Mouse (Mus musculus): Measurements from ENCODE around the gene Snapc2.

Snapc2 gene

DNA sequence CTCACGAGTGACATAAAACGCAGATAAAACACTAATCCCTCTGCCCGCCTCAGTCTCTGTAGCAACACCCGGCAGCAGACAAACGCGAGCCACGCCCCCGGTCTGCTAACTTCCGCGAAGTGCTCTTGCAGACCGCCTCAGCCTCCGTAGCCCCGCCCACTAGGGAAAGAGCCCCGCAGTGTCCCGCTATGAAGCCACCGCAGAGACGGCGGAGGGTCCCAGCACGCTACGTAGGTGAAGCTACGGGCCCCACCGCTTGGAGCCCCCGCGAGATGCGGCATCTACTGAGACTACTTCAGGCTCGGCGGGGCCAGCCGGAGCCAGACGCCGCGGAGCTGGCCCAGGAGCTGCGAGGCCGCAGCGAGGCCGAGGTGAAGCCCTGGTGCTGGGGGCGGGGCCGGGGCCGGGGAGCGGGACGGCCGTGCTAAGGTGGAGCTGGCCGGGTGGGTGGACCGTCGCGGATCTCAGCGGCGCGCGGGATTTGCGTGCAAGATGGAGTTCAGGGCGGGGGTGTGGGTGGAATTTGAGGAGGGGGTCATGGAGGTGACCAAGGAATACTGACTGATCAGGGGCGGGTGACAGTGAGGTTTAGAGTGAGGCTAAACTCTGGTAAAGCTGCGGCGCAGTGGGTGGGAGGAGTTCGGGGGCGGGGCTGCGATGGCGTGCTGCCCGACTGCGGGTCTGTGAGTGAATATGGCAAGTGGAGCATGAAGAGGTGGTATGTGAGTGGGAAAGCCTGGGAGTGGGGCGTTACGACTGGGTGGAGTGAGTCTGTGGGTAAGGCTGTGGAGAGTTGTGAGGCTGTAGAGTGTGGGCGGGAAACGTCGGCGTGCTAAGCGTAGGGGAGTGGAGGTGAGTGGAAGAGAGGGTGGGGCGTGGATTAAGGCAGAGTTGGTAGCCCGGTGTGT, at the start of gene Snapc2:
Gene Snapc2 (plus strand): TSS at position 147 of the 908 bp plus-strand sequence.
- ChIA-PET CTCF (interaction anchor here (0.6 to 3.2 kb wide), 12 partner anchors 14 to 786 kb away, joined by 3 to 13 read pairs (median 4); partner anchors contain the start of genes Gm49320 (in 2 of the 4), Map2k7 (in 2 of the 4) and Pex11g (in 1 of the 4)), POLR2A (interaction anchor here (0.5 to 3.3 kb wide), 28 partner anchors 8 to 655 kb away, joined by 3 to 24 read pairs (median 4); partner anchors contain the start of genes Map2k7 (in 3 of the 4), Gm49320 (in 2 of the 4), Timm44 (in 2 of the 4) and Zfp958 (in 1 of the 4))

DNA sequence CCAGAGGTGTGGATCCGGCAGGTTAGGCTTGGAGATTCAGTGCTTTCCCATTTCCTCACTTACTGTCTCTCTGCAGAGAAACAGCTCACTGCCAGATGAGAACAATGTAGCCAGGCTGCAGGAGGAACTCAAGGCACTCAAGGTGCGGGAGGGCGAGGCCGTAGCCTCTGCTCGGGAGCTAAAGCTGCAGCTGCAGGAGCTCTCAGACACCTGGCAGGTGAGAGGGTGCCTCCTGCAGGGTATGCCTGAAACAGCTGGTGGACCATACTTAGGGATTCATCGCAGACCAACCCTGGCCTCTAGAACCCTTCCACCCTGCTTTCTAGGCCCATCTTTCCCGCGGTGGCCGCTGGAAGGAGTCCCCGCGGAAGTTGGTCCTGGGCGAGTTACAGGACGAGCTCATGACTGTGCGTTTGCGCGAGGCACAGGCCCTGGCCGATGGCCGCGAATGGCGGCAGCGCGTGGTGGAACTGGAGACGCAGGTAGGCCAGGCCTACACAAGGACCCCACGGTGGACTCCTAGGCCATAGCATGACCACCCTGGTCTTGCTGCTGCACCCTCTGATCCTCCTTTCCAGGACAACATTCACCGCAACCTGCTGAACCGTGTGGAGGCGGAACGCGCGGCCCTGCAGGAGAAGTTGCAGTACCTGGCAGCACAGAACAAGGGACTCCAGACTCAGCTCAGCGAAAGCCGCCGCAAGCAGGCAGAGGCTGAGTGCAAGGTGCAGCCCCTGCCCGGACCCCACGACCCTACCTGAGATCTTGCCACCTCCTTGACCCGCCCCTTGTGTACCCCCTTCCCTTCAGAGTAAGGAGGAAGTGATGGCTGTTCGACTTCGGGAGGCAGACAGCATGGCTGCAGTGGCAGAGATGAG, 47.4 kb upstream of the Snapc2 start:
- CTCF ChIA-PET: interaction anchor here (0.6 to 3.2 kb wide), 37 partner anchors 9 to 487 kb away, joined by 3 to 39 read pairs (median 4); partner anchors contain the start of genes Prr36 (in 2 of the 4), Ctxn1 (in 1 of the 4), Gm49320 (in 1 of the 4) and Map2k7 (in 1 of the 4)
- POLR2A ChIA-PET: interaction anchor here (0.6 to 3.1 kb wide), 29 partner anchors 9 to 516 kb away, joined by 3 to 51 read pairs (median 5); partner anchors contain the start of genes Gm49320 (in 4 of the 4), Map2k7 (in 4 of the 4), Evi5l (in 3 of the 4) and Lrrc8e (in 3 of the 4)

DNA sequence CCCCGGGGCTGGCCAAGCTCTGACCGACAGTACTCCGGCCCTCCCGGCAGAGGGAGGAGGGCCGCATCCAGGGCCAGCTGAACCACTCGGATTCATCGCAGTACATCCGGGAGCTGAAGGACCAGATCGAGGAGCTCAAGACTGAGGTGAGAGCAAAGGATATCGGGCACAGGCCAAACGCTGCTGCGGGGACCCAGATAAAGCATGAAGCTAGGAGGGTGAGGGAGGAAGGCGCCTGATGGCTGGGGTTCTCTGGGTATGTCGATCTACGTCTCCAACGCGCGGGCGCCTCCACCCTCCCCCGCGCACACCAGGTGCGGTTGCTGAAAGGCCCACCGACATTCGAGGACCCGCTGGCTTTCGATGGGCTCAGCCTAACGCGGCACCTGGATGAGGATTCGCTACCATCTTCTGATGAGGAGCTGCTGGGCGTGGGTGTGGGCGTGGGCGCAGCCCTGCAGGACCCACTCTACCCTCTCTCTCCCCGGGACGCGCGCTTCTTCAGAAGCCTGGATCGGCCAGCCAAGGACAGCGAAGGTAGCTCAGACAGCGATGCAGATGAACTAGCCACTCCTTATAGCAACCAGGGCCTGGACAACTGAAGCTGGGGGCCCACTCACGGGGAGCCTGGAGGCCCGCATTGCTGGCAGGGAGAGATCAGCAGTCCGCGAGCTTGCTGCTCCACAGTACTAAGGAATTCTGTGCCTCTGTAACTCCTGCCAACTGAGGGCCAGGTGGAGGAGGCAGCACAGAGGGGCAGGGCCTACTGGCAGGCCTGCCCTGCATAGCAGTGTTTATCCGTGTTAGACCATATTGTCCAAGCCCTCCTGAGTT, 46.5 kb upstream of the Snapc2 start:
- CTCF ChIA-PET: interaction anchor here (0.6 to 3.2 kb wide), 32 partner anchors 8 to 488 kb away, joined by 3 to 39 read pairs (median 4); partner anchors contain the start of genes Gm49320 (in 2 of the 4), Map2k7 (in 2 of the 4), Prr36 (in 2 of the 4) and Ctxn1 (in 1 of the 4)
- POLR2A ChIA-PET: interaction anchor here (0.6 to 3.1 kb wide), 33 partner anchors 9 to 786 kb away, joined by 3 to 51 read pairs (median 5); partner anchors contain the start of genes Gm49320 (in 4 of the 4), Map2k7 (in 4 of the 4), Prr36 (in 3 of the 4) and Evi5l (in 2 of the 4)

DNA sequence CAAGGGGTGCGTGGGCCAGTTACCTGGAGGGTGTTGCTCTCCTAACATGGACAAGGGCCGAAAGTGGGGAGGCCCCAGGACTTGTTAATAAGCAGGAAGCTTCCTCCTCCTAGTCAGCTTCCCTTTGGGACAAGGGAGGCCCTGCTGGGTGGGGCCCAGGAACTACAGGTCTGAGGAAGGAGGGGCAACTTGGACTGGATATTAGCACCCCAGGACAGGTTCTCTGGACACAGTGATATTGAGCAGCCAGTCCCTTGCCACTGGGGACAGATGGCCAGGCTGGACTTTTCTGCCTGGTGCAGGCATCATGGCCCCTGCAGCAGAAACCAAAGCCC, 45.9 kb upstream of the Snapc2 start:
- ChIA-PET CTCF (interaction anchor here (1.0 to 3.2 kb wide), 13 partner anchors 10 to 163 kb away, joined by 3 to 39 read pairs (median 6); partner anchors contain the start of genes Gm49320 (in 2 of the 4), Map2k7 (in 2 of the 4) and Prr36 (in 2 of the 4)), POLR2A (interaction anchor here (0.6 to 3.1 kb wide), 18 partner anchors 9 to 786 kb away, joined by 3 to 51 read pairs (median 8); partner anchors contain the start of genes Prr36 (in 3 of the 4), Evi5l (in 2 of the 4), Gm49320 (in 2 of the 4) and Map2k7 (in 2 of the 4))

DNA sequence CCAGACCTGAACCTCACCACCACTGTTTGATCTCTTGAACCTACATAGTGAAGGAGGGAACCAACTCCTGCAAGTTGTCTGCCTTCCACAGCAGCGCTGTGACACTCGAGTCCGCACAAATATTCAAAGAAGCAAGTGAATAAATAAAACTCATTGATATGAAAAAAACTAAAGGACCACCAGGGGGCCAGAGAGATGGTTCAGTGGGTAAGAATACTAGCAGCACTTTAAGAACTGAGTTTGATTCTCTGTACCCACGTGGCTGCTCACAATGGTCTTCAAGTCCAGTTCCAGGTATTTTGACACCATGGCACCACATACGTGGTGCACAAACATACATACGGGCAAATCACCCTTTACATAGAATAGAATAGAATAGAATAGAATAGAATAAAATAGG, 41.8 kb upstream of the Snapc2 start:
- POLR2A ChIA-PET: interaction anchor here in 2 of 4 experiments (0.9 to 1.6 kb wide), 4 partner anchors 13 to 45 kb away, joined by 3 to 5 read pairs (median 3); partner anchors contain the start of gene Lrrc8e (in 1 of the 2)
- CTCF ChIA-PET: no interaction called here

DNA sequence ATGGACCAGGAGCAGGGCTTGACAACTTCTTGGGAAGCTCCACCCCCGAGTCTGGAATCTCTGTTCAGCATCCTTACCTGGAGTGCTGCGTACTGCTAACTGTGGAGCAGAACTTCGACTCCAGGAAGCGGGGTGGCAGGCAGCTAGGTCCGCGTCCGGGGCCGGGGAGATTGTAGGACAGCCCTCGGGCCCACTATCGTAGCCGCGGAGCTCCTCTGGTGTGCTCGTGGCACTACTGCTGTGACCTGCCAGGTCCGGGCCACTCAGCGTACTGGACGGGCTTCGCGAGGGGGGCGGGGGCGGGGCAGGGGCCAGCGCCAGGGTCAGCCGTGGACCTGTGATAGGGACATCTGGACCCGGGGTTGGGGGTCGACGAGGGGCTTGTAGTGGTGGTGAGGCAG, 40.1 kb upstream of the Snapc2 start:
- ChIA-PET CTCF (interaction anchor here in 3 of 4 experiments (0.6 to 1.6 kb wide), 6 partner anchors 19 to 737 kb away, joined by 3 to 6 read pairs (median 4); no protein-coding TSS in a partner anchor), POLR2A (interaction anchor here in 3 of 4 experiments (0.7 to 1.5 kb wide), 9 partner anchors 11 to 614 kb away, joined by 3 to 5 read pairs (median 3); partner anchors contain the start of genes Gm49320 (in 2 of the 3), Map2k7 (in 2 of the 3) and Evi5l (in 1 of the 3))

DNA sequence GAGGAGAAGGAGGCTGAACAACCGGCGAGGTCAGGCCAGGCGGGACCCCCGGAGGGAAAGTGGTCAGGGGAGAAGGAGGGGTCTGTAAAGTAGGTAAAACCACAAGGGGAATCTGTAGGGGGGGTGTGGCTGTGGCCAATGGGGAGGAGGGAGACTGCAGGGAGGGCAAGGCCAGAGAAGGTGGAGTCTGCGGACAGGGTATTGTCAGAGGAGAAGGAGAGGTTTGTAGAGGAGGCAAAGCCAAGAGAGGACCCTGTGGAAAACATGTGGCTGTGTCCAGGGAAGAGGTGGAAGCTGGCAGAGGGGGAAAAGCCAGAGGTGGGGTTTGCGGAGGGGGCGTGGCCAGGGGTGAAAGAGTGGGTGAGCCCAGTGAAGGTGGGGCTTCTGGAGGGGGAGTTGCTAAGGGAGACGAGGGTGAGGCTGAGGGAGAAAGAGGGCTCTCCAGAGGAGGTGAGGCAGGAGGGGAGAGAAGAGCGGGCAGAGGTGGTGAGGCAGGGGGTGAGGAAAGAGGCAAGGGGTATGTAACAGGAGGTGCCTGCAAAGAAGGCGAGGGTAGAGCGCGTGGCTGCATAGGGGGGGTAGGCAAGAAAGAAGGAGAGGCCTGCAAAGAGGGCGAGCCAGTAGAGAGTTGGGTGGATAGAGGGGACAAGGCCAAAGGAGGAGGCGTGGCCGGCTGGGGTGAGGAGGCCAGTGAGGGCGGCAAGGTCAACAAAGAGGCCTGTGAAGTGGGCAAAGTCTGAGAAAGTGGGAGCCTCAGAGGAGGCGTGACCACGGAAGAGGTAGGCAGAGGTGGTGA, 39.5 kb upstream of the Snapc2 start:
- POLR2A ChIA-PET: interaction anchor here in 3 of 4 experiments (0.7 to 5.6 kb wide), 19 partner anchors 7 to 614 kb away, joined by 3 to 51 read pairs (median 4); partner anchors contain the start of genes Gm49320 (in 2 of the 3), Map2k7 (in 2 of the 3), Evi5l (in 1 of the 3) and Lrrc8e (in 1 of the 3)

DNA sequence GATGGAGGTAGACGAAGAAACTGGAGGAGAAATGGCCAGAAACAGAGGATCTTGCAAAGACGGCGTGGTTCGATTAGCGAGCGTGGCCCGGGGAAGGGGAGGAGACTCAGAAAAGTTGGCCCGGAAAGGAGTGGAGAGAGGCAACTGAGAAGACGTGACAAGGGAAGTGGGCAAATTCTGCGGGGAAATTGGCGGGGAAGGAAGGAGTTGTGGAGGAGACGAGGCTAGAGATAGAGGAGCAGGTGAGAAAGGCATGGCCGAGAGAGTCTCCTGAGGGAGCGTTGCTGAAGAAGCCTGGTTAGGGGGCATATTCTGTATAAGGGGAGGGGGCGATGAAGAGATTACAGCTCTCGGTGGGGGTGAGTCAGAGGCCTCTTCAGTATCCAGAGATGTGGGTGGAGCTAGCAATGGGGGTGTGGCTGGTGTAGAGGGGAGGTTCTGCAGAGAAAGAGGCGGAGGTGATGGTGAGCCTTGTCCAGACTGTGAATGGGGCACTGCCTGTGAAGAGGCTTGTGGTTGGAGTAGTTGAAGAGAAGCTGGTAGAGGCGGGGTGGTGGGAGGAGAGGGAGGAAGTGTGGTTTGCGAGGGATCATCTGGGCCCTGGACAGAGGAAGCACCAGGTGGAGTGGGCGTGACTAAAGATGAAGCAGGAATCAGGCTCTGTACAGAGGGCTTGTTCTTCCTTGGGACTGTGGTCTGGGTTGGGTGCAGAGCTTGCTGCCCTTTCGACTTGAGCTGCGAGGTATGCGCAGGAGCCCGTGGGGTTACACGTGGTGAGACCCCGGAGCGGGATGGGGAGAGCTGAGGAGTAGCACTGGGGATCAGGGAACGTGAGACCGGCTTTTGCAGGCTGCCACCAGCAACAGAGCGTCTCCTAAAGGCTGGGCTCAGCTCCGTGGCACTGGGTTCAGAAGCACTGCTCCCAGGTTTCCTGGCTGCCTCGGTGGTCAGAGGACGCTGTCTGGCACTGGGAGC, 38.6 kb upstream of the Snapc2 start:
- CTCF ChIA-PET: interaction anchor here in 3 of 4 experiments (0.9 to 1.6 kb wide), 9 partner anchors 8 to 538 kb away, joined by 3 to 5 read pairs (median 4); partner anchors contain the start of genes Gm49320 (in 1 of the 3), Map2k7 (in 1 of the 3) and Trappc5 (in 1 of the 3)
- POLR2A ChIA-PET: interaction anchor here in 3 of 4 experiments (0.6 to 5.6 kb wide), 18 partner anchors 8 to 76 kb away, joined by 3 to 51 read pairs (median 4); partner anchors contain the start of genes Map2k7 (in 2 of the 3), Gm49320 (in 1 of the 3), Lrrc8e (in 1 of the 3) and Snapc2 (in 1 of the 3)

More for the DNA sequence above, 39.5 kb upstream of the Snapc2 start:
- CTCF ChIA-PET: interaction anchor here in 3 of 4 experiments (0.6 to 1.6 kb wide), 9 partner anchors 8 to 737 kb away, joined by 3 to 6 read pairs (median 4); partner anchors contain the start of genes Gm49320 (in 1 of the 3) and Map2k7 (in 1 of the 3)

DNA sequence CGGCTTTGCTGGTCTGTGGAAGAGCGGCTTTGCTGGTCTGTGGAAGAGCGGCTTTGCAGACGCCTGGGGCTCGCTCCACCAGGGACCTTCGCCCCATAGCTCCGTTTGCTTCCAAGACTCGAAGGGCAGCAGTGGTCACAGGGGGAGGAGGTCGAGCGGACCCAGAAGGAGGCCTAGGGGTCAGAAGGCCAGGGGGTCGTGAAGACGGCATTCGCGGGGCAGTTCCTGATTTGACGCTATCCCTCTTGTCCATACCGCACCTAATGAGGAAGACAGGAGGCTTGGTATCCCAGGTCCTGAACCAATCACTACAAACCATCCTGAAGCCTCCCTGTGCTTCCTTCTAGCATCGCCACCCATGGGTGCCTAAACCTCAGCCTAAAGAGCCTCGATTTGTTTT, 36.6 kb upstream of the Snapc2 start:
- POLR2A ChIA-PET: interaction anchor here in 3 of 4 experiments (0.8 to 5.6 kb wide), 14 partner anchors 10 to 397 kb away, joined by 3 to 51 read pairs (median 5); partner anchors contain the start of genes Map2k7 (in 2 of the 3), Zfp958 (in 2 of the 3), Gm49320 (in 1 of the 3) and Timm44 (in 1 of the 3)
- CTCF ChIA-PET: interaction anchor here in 1 of 4 experiments (1.1 kb wide), 1 partner anchor 47 kb away, joined by 3 read pairs; no protein-coding TSS in a partner anchor

DNA sequence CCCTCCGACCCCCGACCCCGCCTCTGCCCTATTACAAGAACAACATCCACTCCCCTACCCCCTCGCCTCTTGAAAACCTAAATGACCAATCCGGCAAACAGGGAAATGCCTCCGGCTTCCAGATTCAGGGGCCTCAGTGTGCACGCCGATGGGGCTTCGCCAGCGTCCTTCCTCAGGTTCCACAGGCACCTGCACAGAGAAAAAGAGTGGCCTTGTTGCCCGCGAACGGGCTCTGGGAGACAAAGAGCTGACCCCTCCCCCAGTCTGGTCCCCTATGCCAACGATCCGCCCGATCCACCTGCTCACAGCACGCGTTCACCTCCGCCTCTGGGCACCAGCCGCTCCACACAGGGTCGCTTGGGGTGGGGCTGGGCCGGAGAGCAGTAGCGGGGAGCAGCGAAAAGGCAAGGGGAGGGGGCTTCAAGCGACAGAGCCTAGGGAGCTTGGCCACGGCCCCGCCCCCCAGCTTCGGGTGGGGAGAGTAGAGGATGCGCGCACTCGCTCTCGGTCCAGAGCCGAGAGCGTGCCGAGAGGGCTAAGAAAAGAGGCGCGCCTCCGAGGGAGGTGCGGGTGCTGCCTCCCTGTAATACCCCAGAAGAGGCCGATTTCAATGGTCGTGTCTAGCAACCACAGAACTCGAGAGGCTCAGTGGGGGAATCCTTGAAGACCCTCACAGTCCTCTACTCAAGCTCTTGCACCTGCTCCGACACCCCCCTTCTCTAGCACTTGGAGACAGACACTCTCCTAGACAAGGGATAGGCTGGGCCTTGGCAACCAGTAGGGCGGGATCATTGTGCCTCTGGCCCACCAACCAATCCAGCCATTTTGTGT, 35.9 kb upstream of the Snapc2 start, which contains the start of gene Prr36:
Gene Prr36 (minus strand): TSS at position 669 of the 831 bp plus-strand sequence.
- ChIA-PET CTCF (interaction anchor here (0.5 to 1.7 kb wide), 14 partner anchors 10 to 571 kb away, joined by 3 to 7 read pairs (median 3); partner anchors contain the start of genes Gm49320 (in 1 of the 4), Lrrc8e (in 1 of the 4) and Map2k7 (in 1 of the 4)), POLR2A (interaction anchor here (0.6 to 5.6 kb wide), 27 partner anchors 10 to 576 kb away, joined by 3 to 51 read pairs (median 4); partner anchors contain the start of genes Gm49320 (in 3 of the 4), Map2k7 (in 3 of the 4), Zfp958 (in 2 of the 4) and Evi5l (in 1 of the 4))

DNA sequence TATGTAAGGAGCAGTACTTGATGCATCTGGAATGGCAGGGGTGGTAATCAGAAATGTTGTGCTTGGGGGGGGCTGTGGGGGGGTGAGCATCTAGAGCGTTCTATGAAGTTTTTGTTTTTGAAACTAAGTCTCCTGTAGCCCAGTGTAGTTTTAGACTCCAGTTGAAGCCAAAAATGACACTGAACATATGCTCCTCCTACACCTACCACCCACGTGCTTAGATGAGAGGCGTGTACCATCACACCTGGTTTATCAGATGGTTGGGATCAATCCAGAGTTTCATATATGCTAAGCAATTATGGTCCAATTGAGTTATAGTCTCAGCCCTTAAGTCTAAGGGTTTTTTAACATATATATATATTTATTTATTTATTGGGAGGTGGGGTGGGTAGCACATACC, 33.3 kb upstream of the Snapc2 start:
- ChIA-PET CTCF (interaction anchor here in 1 of 4 experiments (1.7 kb wide), 1 partner anchor 19 kb away, joined by 3 read pairs; the partner anchor contains the start of genes Gm49320 and Map2k7), POLR2A (interaction anchor here in 1 of 4 experiments (1.3 kb wide), 1 partner anchor 18 kb away, joined by 7 read pairs; the partner anchor contains the start of genes Gm49320 and Map2k7)

DNA sequence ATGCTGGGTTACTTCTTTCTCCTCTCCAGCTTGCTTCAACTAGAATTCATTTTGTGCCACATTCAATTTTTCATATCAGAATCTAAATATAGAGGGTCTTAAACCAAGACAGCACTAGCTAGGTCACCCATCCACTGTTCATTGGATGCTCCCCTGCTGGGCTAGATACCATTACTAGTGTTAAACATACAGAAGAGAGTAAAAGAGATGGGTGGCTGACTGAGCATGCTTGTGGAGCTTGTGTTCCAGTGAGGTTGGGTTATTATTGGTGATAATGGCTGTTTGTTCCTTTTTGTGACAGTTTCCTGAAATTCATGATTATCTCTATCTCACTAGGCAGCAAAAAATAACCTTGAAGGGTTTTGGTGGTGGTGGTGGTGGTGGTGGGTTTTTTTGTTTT, 30.8 kb upstream of the Snapc2 start:
- CTCF ChIA-PET: interaction anchor here in 1 of 4 experiments (1.7 kb wide), 1 partner anchor 29 kb away, joined by 6 read pairs; no protein-coding TSS in a partner anchor
- POLR2A ChIA-PET: interaction anchor here in 1 of 4 experiments (1.0 to 2.5 kb wide), 2 partner anchors 9 to 13 kb away, joined by 5 to 11 read pairs; no protein-coding TSS in a partner anchor
